Mouse (Mus musculus) intestine, postnatal 0 days (tissue): ENCODE results near the gene Smarca2. TPM values are rescaled to one million over a fixed set of nuclear protein-coding genes. Genes with fewer than 3 reads are reported as not detected.

Experiments
- ATAC-seq: fragments of 200-750 bp; cut with Nextera tagmentation; 2 replicates; pipeline ENCODE4 v1.8.0; 2017; ENCODE audit warnings: mild to moderate bottlenecking, moderate TSS enrichment, moderate library complexity
- H3K27ac ChIP-seq: fragments of 300-500 bp; sonication (generic); 2 replicates; pipeline ENCODE4 v1.5.1; 2014; ENCODE audit warnings: mild to moderate bottlenecking, low read depth, low read length, moderate library complexity
- H3K27me3 ChIP-seq: fragments of 300-500 bp; sonication (generic); replicated peaks from 2 replicates; pipeline ENCODE4 v1.6.1; 2014; ENCODE audit warnings: low read length, mixed read lengths; ENCODE audit not compliant: control insufficient read depth, insufficient read depth
- H3K36me3 ChIP-seq: fragments of 300-500 bp; sonication (generic); 2 replicates; pipeline ENCODE4 v1.6.1; 2014; ENCODE audit warnings: mild to moderate bottlenecking, moderate library complexity; ENCODE audit not compliant: control insufficient read depth, insufficient read depth
- H3K4me1 ChIP-seq: fragments of 300-500 bp; sonication (generic); replicated peaks from 2 replicates; pipeline ENCODE4 v1.6.1; 2014; ENCODE audit warnings: antibody characterized with exemption, low read length, mixed read lengths; ENCODE audit not compliant: control insufficient read depth, insufficient read depth
- H3K4me2 ChIP-seq: fragments of 300-500 bp; sonication (generic); replicated peaks from 2 replicates; pipeline ENCODE4 v1.6.1; 2014; ENCODE audit warnings: low read depth, mild to moderate bottlenecking, moderate library complexity
- H3K4me3 ChIP-seq: fragments of 300-500 bp; sonication (generic); 2 replicates; pipeline ENCODE4 v1.5.1; 2014; ENCODE audit warnings: low read depth, low read length
- H3K9ac ChIP-seq: fragments of 300-500 bp; sonication (generic); 2 replicates; pipeline ENCODE4 v1.6.1; 2014; ENCODE audit warnings: mild to moderate bottlenecking, low read depth, low read length
- H3K9me3 ChIP-seq: fragments of 300-500 bp; sonication (generic); 2 replicates; pipeline ENCODE4 v1.6.1; 2016; ENCODE audit warnings: mixed run types; ENCODE audit not compliant: control insufficient read depth
- CTCF ChIP-seq: sonication (generic); IDR thresholded peaks from 2 replicates; pipeline ENCODE4 v1.5.1; 2016; ENCODE audit warnings: low read depth, mild to moderate bottlenecking, control low read depth, antibody characterized with exemption, moderate library complexity
- WGBS: fragments of 180-500 bp; shearing (Covaris S2); extraction: QIAGEN DNeasy Blood & Tissue Kit; methylation state at CpG from one replicate; pipeline ENCODE4 v1.1.7; 2014; 5-methylcytosine and 5-hydroxymethylcytosine counted together
- polyA plus RNA-seq: library from polyadenylated mRNA; unstranded; fragments of >200 nt; fragmentation: Nextera tagmentation; extraction: Ambion mirVana; gene quantifications from 2 replicates; pipeline ENCODE4 v1.2.1, GENCODE M21; 2015

Smarca2 gene
- polyA plus RNA-seq, 1 experiment from 2014 or later, result 18.1 TPM

GRCm38 (mm10) chr19:26643011-26643410 lies 38.2 kb downstream of the Smarca2 start:
- ATAC-seq, result no peak
- TF ChIP-seq CTCF, result no peak
- WGBS, result 74% methylated on average over 4 of the region's 4 CpGs

GRCm38 (mm10) chr19:26643936-26644335 lies 39.1 kb downstream of the Smarca2 start:
- Histone ChIP-seq H3K4me3 (no peak overlapping the region), H3K27ac (no peak overlapping the region), H3K4me1 (no peaks in the 10 kb centered on the region), H3K27me3 (no peaks in the 10 kb centered on the region), H3K4me2 (no peak overlapping the region), H3K36me3 (peaks cover 38% of the 10 kb centered on the region), H3K9ac (no peak overlapping the region), H3K9me3 (no peaks in the 10 kb centered on the region)
- ATAC-seq, result no peak
- WGBS, result 84% methylated on average over 4 of the region's 4 CpGs
- TF ChIP-seq CTCF, result no peak

More at GRCm38 (mm10) chr19:26643011-26643410, 38.2 kb downstream of the Smarca2 start:
- Histone ChIP-seq H3K4me2 (no peak overlapping the region), H3K9me3 (no peaks in the 10 kb centered on the region), H3K9ac (no peak overlapping the region), H3K27ac (no peak overlapping the region), H3K4me1 (no peaks in the 10 kb centered on the region), H3K36me3 (peaks cover 35% of the 10 kb centered on the region), H3K4me3 (no peak overlapping the region), H3K27me3 (no peaks in the 10 kb centered on the region)

- Histone ChIP-seq H3K9ac (no peak overlapping the region), H3K27ac (no peak overlapping the region), H3K4me3 (no peak overlapping the region), H3K4me2 (no peak overlapping the region), H3K36me3 (peaks cover 48% of the 10 kb centered on the region), H3K4me1 (no peaks in the 10 kb centered on the region), H3K9me3 (no peaks in the 10 kb centered on the region), H3K27me3 (no peaks in the 10 kb centered on the region)
- no peak for ATAC-seq
- 66% methylated on average over 3 of the region's 3 CpGs for WGBS
- no peak for TF ChIP-seq CTCF
Measured at GRCm38 (mm10) chr19:26645016-26645415, 40.2 kb downstream of the Smarca2 start.

GRCm38 (mm10) chr19:26646128-26646527 lies 41.3 kb downstream of the Smarca2 start:
- Histone ChIP-seq H3K9me3 (no peaks in the 10 kb centered on the region), H3K36me3 (peaks cover 40% of the 10 kb centered on the region), H3K4me3 (no peak overlapping the region), H3K27me3 (no peaks in the 10 kb centered on the region), H3K4me2 (no peak overlapping the region), H3K27ac (no peak overlapping the region), H3K9ac (no peak overlapping the region), H3K4me1 (no peaks in the 10 kb centered on the region)
- 43% methylated on average over 2 of the region's 2 CpGs for WGBS
- ATAC-seq, result no peak
- TF ChIP-seq CTCF, result no peak

- ATAC-seq, result no peak
- no peak overlapping the region for H3K4me3 ChIP-seq
- no peaks in the 10 kb centered on the region for H3K9me3 ChIP-seq
- no peak overlapping the region for H3K9ac ChIP-seq
- H3K4me2 ChIP-seq, result no peak overlapping the region
- no peak for TF ChIP-seq CTCF
- peaks cover 48% of the 10 kb centered on the region for H3K36me3 ChIP-seq
- WGBS, result 86% methylated on average over 7 of the region's 7 CpGs
- H3K27me3 ChIP-seq, result no peaks in the 10 kb centered on the region
- H3K27ac ChIP-seq, result no peak overlapping the region
- no peaks in the 10 kb centered on the region for H3K4me1 ChIP-seq
Measured at GRCm38 (mm10) chr19:26650585-26651273, 45.9 kb downstream of the Smarca2 start.

- WGBS, result 89% methylated on average over 7 of the region's 7 CpGs
- no peaks in the 10 kb centered on the region for H3K9me3 ChIP-seq
- H3K27ac ChIP-seq, result no peak overlapping the region
- H3K4me3 ChIP-seq, result no peak overlapping the region
- no peaks in the 10 kb centered on the region for H3K4me1 ChIP-seq
- H3K36me3 ChIP-seq, result peaks cover 9% of the 10 kb centered on the region
- H3K4me2 ChIP-seq, result no peak overlapping the region
- H3K27me3 ChIP-seq, result no peaks in the 10 kb centered on the region
- TF ChIP-seq CTCF, result no peak
- no peak overlapping the region for H3K9ac ChIP-seq
- ATAC-seq, result no peak
Measured at GRCm38 (mm10) chr19:26658324-26658723, 53.5 kb downstream of the Smarca2 start.
